Mouse (Mus musculus): Measurements from ENCODE around the gene Ccdc3. TPM values are rescaled to one million over a fixed set of nuclear protein-coding genes. Genes with fewer than 3 reads are reported as not detected.

Gene Ccdc3
- polyA plus RNA-seq, 1 experiment: 0.19 TPM

- Histone ChIP-seq H3ac (ENCODE audit: control insufficient read depth, insufficient read length, low read depth) (no peak overlapping the region), H3K79me3 (ENCODE audit: low read depth) (no peaks in the 10 kb centered on the region), H3K36me3 (ENCODE audit: control insufficient read depth, insufficient read depth) (no peaks in the 10 kb centered on the region), H3K27me3 (ENCODE audit: control insufficient read depth, insufficient read depth, insufficient read length) (no peaks in the 10 kb centered on the region), H3K79me2 (ENCODE audit: control insufficient read depth, insufficient read depth) (no peaks in the 10 kb centered on the region), H3K4me3 (ENCODE audit: insufficient read depth, poor library complexity, severe bottlenecking) (no peak overlapping the region)
- no peak for TF ChIP-seq MYOD1 (IDR thresholded peaks at IDR 0.05; ENCODE audit: control insufficient read depth, insufficient read length, low read depth)
Measured at GRCm38 (mm10) chr2:5174716-5175115, 37.1 kb downstream of the Ccdc3 start.

- TF ChIP-seq MYOG (IDR thresholded peaks at IDR 0.05; ENCODE audit: control insufficient read depth, extremely low read depth, insufficient read length) (no peak), USF1 (IDR thresholded peaks at IDR 0.05; ENCODE audit: low read depth) (no peak), FOSL1 (IDR thresholded peaks at IDR 0.05; ENCODE audit: insufficient read depth, low read length, poor library complexity, severe bottlenecking) (no peak)
- no peaks in the 10 kb centered on the region for H3K36me3 ChIP-seq (ENCODE audit: control insufficient read depth, insufficient read depth)
Measured at GRCm38 (mm10) chr2:5181462-5182443, 44.2 kb downstream of the Ccdc3 start.

GRCm38 (mm10) chr2:5184166-5184565 is 46.6 kb downstream of the Ccdc3 start:
- Histone ChIP-seq H3K79me2 (ENCODE audit: control insufficient read depth, insufficient read depth) (no peaks in the 10 kb centered on the region), H3K79me3 (ENCODE audit: low read depth) (no peaks in the 10 kb centered on the region), H3K4me3 (ENCODE audit: insufficient read depth, poor library complexity, severe bottlenecking) (no peak overlapping the region), H3K36me3 (ENCODE audit: control insufficient read depth, insufficient read depth) (no peaks in the 10 kb centered on the region), H3ac (ENCODE audit: control insufficient read depth, insufficient read length, low read depth) (no peak overlapping the region), H3K27me3 (ENCODE audit: control insufficient read depth, insufficient read depth, insufficient read length) (no peaks in the 10 kb centered on the region)
- TF ChIP-seq MYOD1 (IDR thresholded peaks at IDR 0.05; ENCODE audit: control insufficient read depth, insufficient read length, low read depth) (no peak), CTCF (IDR thresholded peaks at IDR 0.05; ENCODE audit: control insufficient read depth, insufficient read depth, insufficient read length) (no peak), MYOG (IDR thresholded peaks at IDR 0.05; ENCODE audit: control insufficient read depth, extremely low read depth, insufficient read length) (no peak), CEBPB (IDR thresholded peaks at IDR 0.05; ENCODE audit: low read depth) (no peak), USF1 (IDR thresholded peaks at IDR 0.05; ENCODE audit: low read depth) (no peak), MAX (IDR thresholded peaks at IDR 0.05) (no peak), FOSL1 (IDR thresholded peaks at IDR 0.05; ENCODE audit: insufficient read depth, low read length, poor library complexity, severe bottlenecking) (no peak)

More at GRCm38 (mm10) chr2:5181462-5182443, 44.2 kb downstream of the Ccdc3 start:
- no peak overlapping the region for H3ac ChIP-seq (ENCODE audit: control insufficient read depth, insufficient read length, low read depth)
- H3K79me3 ChIP-seq (ENCODE audit: low read depth): no peaks in the 10 kb centered on the region
- H3K27me3 ChIP-seq (ENCODE audit: control insufficient read depth, insufficient read depth, insufficient read length): no peaks in the 10 kb centered on the region
- H3K79me2 ChIP-seq (ENCODE audit: control insufficient read depth, insufficient read depth): no peaks in the 10 kb centered on the region
- H3K4me3 ChIP-seq (ENCODE audit: insufficient read depth, poor library complexity, severe bottlenecking): no peak overlapping the region

- Histone ChIP-seq H3K79me3 (ENCODE audit: low read depth) (no peaks in the 10 kb centered on the region), H3K27me3 (ENCODE audit: control insufficient read depth, insufficient read depth, insufficient read length) (no peaks in the 10 kb centered on the region), H3K4me3 (ENCODE audit: insufficient read depth, poor library complexity, severe bottlenecking) (no peak overlapping the region), H3K36me3 (ENCODE audit: control insufficient read depth, insufficient read depth) (no peaks in the 10 kb centered on the region), H3ac (ENCODE audit: control insufficient read depth, insufficient read length, low read depth) (no peak overlapping the region), H3K79me2 (ENCODE audit: control insufficient read depth, insufficient read depth) (no peaks in the 10 kb centered on the region)
- TF ChIP-seq FOSL1 (IDR thresholded peaks at IDR 0.05; ENCODE audit: insufficient read depth, low read length, poor library complexity, severe bottlenecking) (no peak), CEBPB (IDR thresholded peaks at IDR 0.05; ENCODE audit: low read depth) (no peak), MYOD1 (IDR thresholded peaks at IDR 0.05; ENCODE audit: control insufficient read depth, insufficient read length, low read depth) (no peak), MYOG (IDR thresholded peaks at IDR 0.05; ENCODE audit: control insufficient read depth, extremely low read depth, insufficient read length) (no peak), USF1 (IDR thresholded peaks at IDR 0.05; ENCODE audit: low read depth) (no peak), MAX (IDR thresholded peaks at IDR 0.05) (no peak), CTCF (IDR thresholded peaks at IDR 0.05; ENCODE audit: control insufficient read depth, insufficient read depth, insufficient read length) (no peak)
Measured at GRCm38 (mm10) chr2:5185631-5186030, 48.1 kb downstream of the Ccdc3 start.

- TF ChIP-seq MAX (IDR thresholded peaks at IDR 0.05) (no peak), CTCF (IDR thresholded peaks at IDR 0.05; ENCODE audit: control insufficient read depth, insufficient read depth, insufficient read length) (no peak), CEBPB (IDR thresholded peaks at IDR 0.05; ENCODE audit: low read depth) (no peak), MYOG (IDR thresholded peaks at IDR 0.05; ENCODE audit: control insufficient read depth, extremely low read depth, insufficient read length) (no peak)
- H3K27me3 ChIP-seq (ENCODE audit: control insufficient read depth, insufficient read depth, insufficient read length): no peaks in the 10 kb centered on the region
- H3K79me2 ChIP-seq (ENCODE audit: control insufficient read depth, insufficient read depth): no peaks in the 10 kb centered on the region
- H3K4me3 ChIP-seq (ENCODE audit: insufficient read depth, poor library complexity, severe bottlenecking): no peak overlapping the region
- H3ac ChIP-seq (ENCODE audit: control insufficient read depth, insufficient read length, low read depth): no peak overlapping the region
- H3K79me3 ChIP-seq (ENCODE audit: low read depth): no peaks in the 10 kb centered on the region
- no peaks in the 10 kb centered on the region for H3K36me3 ChIP-seq (ENCODE audit: control insufficient read depth, insufficient read depth)
Measured at GRCm38 (mm10) chr2:5192156-5192555, 54.6 kb downstream of the Ccdc3 start.

- Histone ChIP-seq H3K27me3 (ENCODE audit: control insufficient read depth, insufficient read depth, insufficient read length) (no peaks in the 10 kb centered on the region), H3K4me3 (ENCODE audit: insufficient read depth, poor library complexity, severe bottlenecking) (no peak overlapping the region), H3K79me2 (ENCODE audit: control insufficient read depth, insufficient read depth) (no peaks in the 10 kb centered on the region), H3K79me3 (ENCODE audit: low read depth) (no peaks in the 10 kb centered on the region), H3K36me3 (ENCODE audit: control insufficient read depth, insufficient read depth) (no peaks in the 10 kb centered on the region), H3ac (ENCODE audit: control insufficient read depth, insufficient read length, low read depth) (no peak overlapping the region)
- TF ChIP-seq USF1 (IDR thresholded peaks at IDR 0.05; ENCODE audit: low read depth) (no peak), CTCF (IDR thresholded peaks at IDR 0.05; ENCODE audit: control insufficient read depth, insufficient read depth, insufficient read length) (no peak), CEBPB (IDR thresholded peaks at IDR 0.05; ENCODE audit: low read depth) (no peak), MYOD1 (IDR thresholded peaks at IDR 0.05; ENCODE audit: control insufficient read depth, insufficient read length, low read depth) (no peak), FOSL1 (IDR thresholded peaks at IDR 0.05; ENCODE audit: insufficient read depth, low read length, poor library complexity, severe bottlenecking) (no peak), MAX (IDR thresholded peaks at IDR 0.05) (no peak), MYOG (IDR thresholded peaks at IDR 0.05; ENCODE audit: control insufficient read depth, extremely low read depth, insufficient read length) (no peak)
Measured at GRCm38 (mm10) chr2:5193071-5193470, 55.5 kb downstream of the Ccdc3 start.
